Mouse (Mus musculus): Measurements from ENCODE around the gene Nat8. TPM values are rescaled to one million over a fixed set of nuclear protein-coding genes. Genes with fewer than 3 reads are reported as not detected.
A peak's percentile ranks its signal among the peaks of the same experiment; 100 is the strongest.
"Not testable (repeated sequence)": the region's sequence is repeated elsewhere in the genome, so short reads cannot be mapped to it uniquely, and the experiment has no call there.

Gene Nat8
- polyA plus RNA-seq, 1 experiment, result 235 TPM

DNA sequence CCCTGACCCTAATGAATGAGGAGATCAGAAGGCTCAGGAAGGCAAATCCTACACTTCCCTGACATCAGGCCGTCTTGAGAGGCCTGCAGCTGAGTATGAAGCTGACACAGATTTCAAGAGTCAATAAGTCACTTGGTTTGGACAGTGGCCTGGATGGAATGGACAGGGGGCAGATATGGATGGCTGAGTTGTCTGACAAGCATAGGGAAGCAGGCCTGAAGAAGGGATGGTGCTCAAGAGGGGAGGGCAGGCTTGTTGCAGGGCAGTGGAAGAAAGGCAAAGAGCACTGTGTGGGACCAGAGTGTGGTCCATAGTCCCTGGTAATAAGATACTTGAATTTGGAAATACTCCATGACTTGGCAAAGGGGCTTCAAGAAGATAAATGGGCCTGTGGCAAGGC lies 2.4 kb downstream of the Nat8 start:
- no peaks in the 10 kb centered on the region for H3K27me3 ChIP-seq (replicated peaks; ENCODE audit: control insufficient read depth, insufficient read depth, low read length)
- TF ChIP-seq CTCF (conservative IDR thresholded peaks at IDR 0.05; ENCODE audit: insufficient read depth, insufficient read length, low read depth, low read length) (no peak), POLR2A (IDR thresholded peaks at IDR 0.05; ENCODE audit: low read depth, low read length) (no peak)
- 54% methylated on average over 1 of the region's 1 CpGs for WGBS
- H3K27ac ChIP-seq (ENCODE audit: insufficient read depth, low read depth, low read length), result peak overlapping the region; percentile 86; the same call in 1 of the 2 replicates
- no peaks in the 10 kb centered on the region for H3K36me3 ChIP-seq (ENCODE audit: control insufficient read depth, insufficient read depth, low read length)
- no peak overlapping the region for H3K4me3 ChIP-seq (ENCODE audit: insufficient read depth, low read depth, low read length)
- H3K4me1 ChIP-seq (ENCODE audit: control insufficient read depth, insufficient read depth, low read length), result peaks cover 22% of the 10 kb centered on the region
- DNase-seq, result peak; percentile 77

DNA sequence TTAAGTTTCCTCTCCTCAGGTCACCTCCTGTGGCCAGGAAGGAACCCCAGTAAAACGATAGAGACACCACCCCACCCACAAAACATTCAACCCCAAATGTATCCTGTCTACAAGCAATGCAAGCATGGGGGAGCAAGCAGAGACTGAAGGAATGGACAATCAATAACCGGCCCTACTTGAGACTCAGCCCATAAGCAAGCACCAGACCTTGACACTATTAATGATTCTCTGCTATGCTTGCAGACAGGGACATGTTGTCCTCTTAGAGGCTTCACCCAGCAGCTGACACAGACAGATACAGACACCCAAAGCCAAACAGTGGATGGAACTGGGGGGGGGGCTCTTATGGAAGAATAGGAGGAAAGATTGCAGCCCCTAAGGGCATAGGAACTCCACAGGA lies 6.0 kb downstream of the Nat8 start:
- no peaks in the 10 kb centered on the region for H3K36me3 ChIP-seq (ENCODE audit: control insufficient read depth, insufficient read depth, low read length)
- H3K4me1 ChIP-seq (ENCODE audit: control insufficient read depth, insufficient read depth, low read length), result peaks cover 30% of the 10 kb centered on the region
- WGBS, result 43% methylated on average over 2 of the region's 2 CpGs
- TF ChIP-seq POLR2A (IDR thresholded peaks at IDR 0.05; ENCODE audit: low read depth, low read length), result no peak
- TF ChIP-seq CTCF (conservative IDR thresholded peaks at IDR 0.05; ENCODE audit: insufficient read depth, insufficient read length, low read depth, low read length), result no peak
- H3K4me3 ChIP-seq (ENCODE audit: insufficient read depth, low read depth, low read length), result no peak overlapping the region
- H3K27me3 ChIP-seq (replicated peaks; ENCODE audit: control insufficient read depth, insufficient read depth, low read length), result no peaks in the 10 kb centered on the region
- H3K27ac ChIP-seq (ENCODE audit: insufficient read depth, low read depth, low read length), result peak overlapping the region; percentile 53
- peak; percentile 75 for DNase-seq

GRCm38 (mm10) chr6:85823382-85824090 lies 8.3 kb downstream of the Nat8 start:
- H3K27me3 ChIP-seq (replicated peaks; ENCODE audit: control insufficient read depth, insufficient read depth, low read length), result no peaks in the 10 kb centered on the region
- H3K4me3 ChIP-seq (ENCODE audit: insufficient read depth, low read depth, low read length), result no peak overlapping the region
- H3K27ac ChIP-seq (ENCODE audit: insufficient read depth, low read depth, low read length), result peak overlapping the region; percentile 66
- no peaks in the 10 kb centered on the region for H3K36me3 ChIP-seq (ENCODE audit: control insufficient read depth, insufficient read depth, low read length)
- TF ChIP-seq POLR2A (IDR thresholded peaks at IDR 0.05; ENCODE audit: low read depth, low read length), result no peak
- TF ChIP-seq CTCF (conservative IDR thresholded peaks at IDR 0.05; ENCODE audit: insufficient read depth, insufficient read length, low read depth, low read length), result no peak
- peak; percentile 67 for DNase-seq
- 71% methylated on average over 1 of the region's 1 CpGs for WGBS
- H3K4me1 ChIP-seq (ENCODE audit: control insufficient read depth, insufficient read depth, low read length), result peaks cover 25% of the 10 kb centered on the region

GRCm38 (mm10) chr6:85822286-85822685 lies 9.6 kb downstream of the Nat8 start:
- Histone ChIP-seq H3K27me3 (replicated peaks; ENCODE audit: control insufficient read depth, insufficient read depth, low read length) (no peaks in the 10 kb centered on the region), H3K36me3 (ENCODE audit: control insufficient read depth, insufficient read depth, low read length) (no peaks in the 10 kb centered on the region), H3K27ac (ENCODE audit: insufficient read depth, low read depth, low read length) (peak overlapping the region; percentile 92), H3K4me1 (ENCODE audit: control insufficient read depth, insufficient read depth, low read length) (peaks cover 23% of the 10 kb centered on the region), H3K4me3 (ENCODE audit: insufficient read depth, low read depth, low read length) (no peak overlapping the region)
- WGBS, result 63% methylated on average over 4 of the region's 4 CpGs
- peak; percentile 74 for DNase-seq
- TF ChIP-seq CTCF (conservative IDR thresholded peaks at IDR 0.05; ENCODE audit: insufficient read depth, insufficient read length, low read depth, low read length), result no peak
- no peak for TF ChIP-seq POLR2A (IDR thresholded peaks at IDR 0.05; ENCODE audit: low read depth, low read length)

DNA sequence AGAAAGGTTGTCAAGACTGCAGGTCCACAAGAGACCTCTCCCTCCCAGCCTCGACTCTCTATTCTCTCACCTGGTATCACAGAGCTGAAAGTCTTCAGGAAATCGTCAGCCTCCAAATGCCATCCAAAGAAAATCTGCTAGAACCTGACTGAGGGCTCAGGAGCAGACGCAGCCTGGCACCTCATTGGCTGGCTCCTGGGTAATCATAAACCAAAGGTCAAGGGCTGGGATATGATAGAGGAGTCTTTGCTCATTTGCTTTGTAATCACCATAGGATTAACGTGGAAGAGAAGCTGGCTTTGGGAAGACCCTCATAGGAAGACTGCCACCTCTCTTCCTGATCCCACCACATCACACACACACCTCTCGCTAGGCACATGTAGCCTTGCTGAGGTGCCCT lies 11.0 kb downstream of the Nat8 start, which contains the start of the genes Nat8f6 and Nat8f5:
TSS of gene Nat8f6 (minus strand) at position 118 of the 400 bp plus-strand sequence.
TSS of gene Nat8f5 (minus strand) at position 136 of the 400 bp plus-strand sequence.
- peak; percentile 81 for DNase-seq
- Histone ChIP-seq H3K4me1 (ENCODE audit: control insufficient read depth, insufficient read depth, low read length) (peaks cover 20% of the 10 kb centered on the region), H3K27me3 (replicated peaks; ENCODE audit: control insufficient read depth, insufficient read depth, low read length) (no peaks in the 10 kb centered on the region), H3K27ac (ENCODE audit: insufficient read depth, low read depth, low read length) (peak within 1 kb of the TSS; percentile 94), H3K36me3 (ENCODE audit: control insufficient read depth, insufficient read depth, low read length) (no peaks in the 10 kb centered on the region), H3K4me3 (ENCODE audit: insufficient read depth, low read depth, low read length) (peak within 1 kb of the TSS; percentile 41)
- 69% methylated on average over 5 of the region's 5 CpGs for WGBS
- TF ChIP-seq CTCF (conservative IDR thresholded peaks at IDR 0.05; ENCODE audit: insufficient read depth, insufficient read length, low read depth, low read length) (no peak), POLR2A (IDR thresholded peaks at IDR 0.05; ENCODE audit: low read depth, low read length) (no peak)

- TF ChIP-seq CTCF (conservative IDR thresholded peaks at IDR 0.05; ENCODE audit: insufficient read depth, insufficient read length, low read depth, low read length) (no peak), POLR2A (IDR thresholded peaks at IDR 0.05; ENCODE audit: low read depth, low read length) (no peak)
- WGBS, result 59% methylated on average over 1 of the region's 1 CpGs
- no peak for DNase-seq
Observed at GRCm38 (mm10) chr6:85818338-85818737, 13.5 kb downstream of the Nat8 start.

DNA sequence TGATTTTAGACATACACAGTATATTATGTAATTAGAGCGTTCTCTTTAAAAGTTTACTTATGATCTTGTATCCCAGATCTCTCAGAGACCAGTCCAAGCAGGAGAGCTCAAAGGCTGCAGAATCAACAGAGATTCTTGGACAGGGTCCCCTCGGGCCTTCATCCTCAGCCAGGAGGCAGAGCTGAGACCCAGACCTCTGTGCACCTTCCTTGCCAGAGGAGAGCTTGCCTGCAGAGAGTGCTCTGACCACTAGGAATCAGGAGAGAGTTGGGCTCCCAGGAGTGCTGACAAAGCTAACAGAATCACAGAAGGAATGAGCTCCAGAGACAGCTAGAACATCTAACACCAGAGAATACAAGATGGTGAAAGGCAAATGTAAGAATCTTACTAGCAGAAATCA lies 18.5 kb downstream of the Nat8 start:
- no peak overlapping the region for H3K4me3 ChIP-seq (ENCODE audit: insufficient read depth, low read depth, low read length)
- no peaks in the 10 kb centered on the region for H3K36me3 ChIP-seq (ENCODE audit: control insufficient read depth, insufficient read depth, low read length)
- 60% methylated on average over 2 of the region's 2 CpGs for WGBS
- H3K27ac ChIP-seq (ENCODE audit: insufficient read depth, low read depth, low read length), result peak overlapping the region; percentile 31; the same call in 1 of the 2 replicates
- no peak for TF ChIP-seq POLR2A (IDR thresholded peaks at IDR 0.05; ENCODE audit: low read depth, low read length)
- TF ChIP-seq CTCF (conservative IDR thresholded peaks at IDR 0.05; ENCODE audit: insufficient read depth, insufficient read length, low read depth, low read length), result no peak
- DNase-seq, result peak; percentile 73
- H3K27me3 ChIP-seq (replicated peaks; ENCODE audit: control insufficient read depth, insufficient read depth, low read length), result no peaks in the 10 kb centered on the region
- H3K4me1 ChIP-seq (ENCODE audit: control insufficient read depth, insufficient read depth, low read length), result peaks cover 8% of the 10 kb centered on the region; the same call in 1 of the 2 replicates

More at GRCm38 (mm10) chr6:85818338-85818737, 13.5 kb downstream of the Nat8 start:
- Histone ChIP-seq H3K27ac (ENCODE audit: insufficient read depth, low read depth, low read length) (no peak overlapping the region), H3K27me3 (replicated peaks; ENCODE audit: control insufficient read depth, insufficient read depth, low read length) (no peaks in the 10 kb centered on the region), H3K4me3 (ENCODE audit: insufficient read depth, low read depth, low read length) (no peak overlapping the region), H3K4me1 (ENCODE audit: control insufficient read depth, insufficient read depth, low read length) (peaks cover 16% of the 10 kb centered on the region), H3K36me3 (ENCODE audit: control insufficient read depth, insufficient read depth, low read length) (no peaks in the 10 kb centered on the region)

- H3K4me3 ChIP-seq (ENCODE audit: insufficient read depth, low read depth, low read length); H3K36me3 ChIP-seq (ENCODE audit: control insufficient read depth, insufficient read depth, low read length); H3K4me1 ChIP-seq (ENCODE audit: control insufficient read depth, insufficient read depth, low read length); H3K27me3 ChIP-seq (replicated peaks; ENCODE audit: control insufficient read depth, insufficient read depth, low read length): not testable (repeated sequence)
- peak; percentile 87 for DNase-seq
- 32% methylated on average over 3 of the region's 3 CpGs for WGBS
- H3K27ac ChIP-seq (ENCODE audit: insufficient read depth, low read depth, low read length), result peak overlapping the region; percentile 67
Observed at GRCm38 (mm10) chr6:85810942-85811537, 20.8 kb downstream of the Nat8 start.

DNA sequence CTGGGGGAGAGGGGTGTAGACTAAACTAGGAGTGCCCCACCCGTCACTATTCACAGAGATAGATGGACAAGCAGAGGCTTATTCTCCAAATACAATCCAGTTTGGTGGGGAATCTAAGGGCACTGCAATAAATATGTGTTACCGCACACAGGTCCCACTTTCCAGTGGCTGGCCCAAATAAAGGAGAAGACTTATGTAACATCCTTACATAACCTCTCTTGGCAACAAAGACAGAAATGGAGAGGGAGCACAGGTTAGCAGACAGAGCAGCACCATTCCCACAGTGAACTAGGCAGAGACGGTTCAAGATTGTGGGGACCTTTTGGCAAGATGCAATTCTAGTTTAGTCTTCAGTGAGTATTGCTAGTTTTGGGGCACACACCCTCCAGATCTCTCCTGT lies 21.4 kb downstream of the Nat8 start:
- not testable (repeated sequence) for H3K36me3 ChIP-seq (ENCODE audit: control insufficient read depth, insufficient read depth, low read length); H3K4me3 ChIP-seq (ENCODE audit: insufficient read depth, low read depth, low read length); DNase-seq; H3K27me3 ChIP-seq (replicated peaks; ENCODE audit: control insufficient read depth, insufficient read depth, low read length); H3K4me1 ChIP-seq (ENCODE audit: control insufficient read depth, insufficient read depth, low read length)
- H3K27ac ChIP-seq (ENCODE audit: insufficient read depth, low read depth, low read length), result peak overlapping the region; percentile 89
- WGBS, result 61% methylated on average over 3 of the region's 3 CpGs

- WGBS, result 64% methylated on average over 3 of the region's 3 CpGs
Observed at GRCm38 (mm10) chr6:85809784-85810183, 22.1 kb downstream of the Nat8 start.

More at GRCm38 (mm10) chr6:85809784-85810183, 22.1 kb downstream of the Nat8 start:
- H3K4me1 ChIP-seq (ENCODE audit: control insufficient read depth, insufficient read depth, low read length); H3K36me3 ChIP-seq (ENCODE audit: control insufficient read depth, insufficient read depth, low read length); H3K27me3 ChIP-seq (replicated peaks; ENCODE audit: control insufficient read depth, insufficient read depth, low read length): not testable (repeated sequence)
- Histone ChIP-seq H3K4me3 (ENCODE audit: insufficient read depth, low read depth, low read length) (peak overlapping the region; percentile 31; the same call in 1 of the 2 replicates), H3K27ac (ENCODE audit: insufficient read depth, low read depth, low read length) (peak overlapping the region; percentile 89)
- peak; percentile 78 for DNase-seq
